Mouse (Mus musculus) testis, adult 2 months (tissue): ENCODE measurements around the gene Ggt1. TPM values are rescaled to one million over a fixed set of nuclear protein-coding genes. Genes with fewer than 3 reads are reported as not detected.
"Not testable (repeated sequence)": the region's sequence is repeated elsewhere in the genome, so short reads cannot be mapped to it uniquely, and the experiment has no call there.

Source experiments
- H3K27ac ChIP-seq: fragments of 200-500 bp; 2 replicates; pipeline ENCODE4 v1.5.1; 2012; ENCODE audit warnings: low read depth, low read length; ENCODE audit not compliant: control insufficient read depth, insufficient read depth
- H3K27me3 ChIP-seq: fragments of 200-500 bp; 2 replicates; pipeline ENCODE4 v1.6.1; 2012; ENCODE audit warnings: mild to moderate bottlenecking, low read length, moderate library complexity; ENCODE audit not compliant: control insufficient read depth, insufficient read depth
- H3K36me3 ChIP-seq: fragments of 200-500 bp; 2 replicates; pipeline ENCODE4 v1.6.1; 2012; ENCODE audit warnings: mild to moderate bottlenecking, low read length; ENCODE audit not compliant: control insufficient read depth, insufficient read depth
- H3K4me1 ChIP-seq: fragments of 200-500 bp; 2 replicates; pipeline ENCODE4 v1.6.1; 2012; ENCODE audit warnings: low read length; ENCODE audit not compliant: control insufficient read depth, insufficient read depth
- H3K4me3 ChIP-seq: fragments of 200-500 bp; 2 replicates; pipeline ENCODE4 v1.5.1; 2012; ENCODE audit warnings: low read depth, mild to moderate bottlenecking, low read length, moderate library complexity, mixed read lengths; ENCODE audit not compliant: control insufficient read depth
- CTCF ChIP-seq: fragments of 200-500 bp; IDR thresholded peaks from 2 replicates; pipeline ENCODE4 v1.5.1; 2012; ENCODE audit warnings: low read depth, mild to moderate bottlenecking, inconsistent platforms, low read length, moderate library complexity; ENCODE audit not compliant: control insufficient read depth, insufficient read depth, insufficient replicate concordance
- POLR2A ChIP-seq: fragments of 200-500 bp; IDR thresholded peaks from 2 replicates; pipeline ENCODE4 v1.6.1; 2012; ENCODE audit warnings: low read depth, mild to moderate bottlenecking, inconsistent platforms, low read length, moderate library complexity; ENCODE audit not compliant: control insufficient read depth
- polyA plus RNA-seq: library from polyadenylated mRNA; depleted of rRNA; stranded (reverse); fragments of >200 nt; gene quantifications from 2 replicates; pipeline ENCODE4 v1.2.3, GENCODE M21; 2012

Gene Ggt1
- polyA plus RNA-seq, 1 experiment: 1.6 TPM

GRCm38 (mm10) chr10:75565436-75565835 is 4.0 kb downstream of the Ggt1 start:
- Histone ChIP-seq H3K27me3 (no peaks in the 10 kb centered on the region), H3K36me3 (no peaks in the 10 kb centered on the region), H3K4me3 (no peak overlapping the region), H3K4me1 (no peaks in the 10 kb centered on the region; the same call in 1 of the 2 replicates), H3K27ac (no peak overlapping the region)
- TF ChIP-seq CTCF: no peak
- no peak for TF ChIP-seq POLR2A

- H3K27me3 ChIP-seq: no peaks in the 10 kb centered on the region
- no peak overlapping the region for H3K27ac ChIP-seq
- H3K4me3 ChIP-seq: no peak overlapping the region
- H3K4me1 ChIP-seq: no peaks in the 10 kb centered on the region
- H3K36me3 ChIP-seq: no peaks in the 10 kb centered on the region
- TF ChIP-seq POLR2A (no peak), CTCF (no peak)
Observed at GRCm38 (mm10) chr10:75565906-75566305, 4.5 kb downstream of the Ggt1 start.

GRCm38 (mm10) chr10:75566321-75566720 is 4.9 kb downstream of the Ggt1 start:
- Histone ChIP-seq H3K4me3 (no peak overlapping the region), H3K4me1 (no peaks in the 10 kb centered on the region), H3K36me3 (no peaks in the 10 kb centered on the region), H3K27me3 (no peaks in the 10 kb centered on the region), H3K27ac (no peak overlapping the region)
- no peak for TF ChIP-seq CTCF
- no peak for TF ChIP-seq POLR2A

DNA sequence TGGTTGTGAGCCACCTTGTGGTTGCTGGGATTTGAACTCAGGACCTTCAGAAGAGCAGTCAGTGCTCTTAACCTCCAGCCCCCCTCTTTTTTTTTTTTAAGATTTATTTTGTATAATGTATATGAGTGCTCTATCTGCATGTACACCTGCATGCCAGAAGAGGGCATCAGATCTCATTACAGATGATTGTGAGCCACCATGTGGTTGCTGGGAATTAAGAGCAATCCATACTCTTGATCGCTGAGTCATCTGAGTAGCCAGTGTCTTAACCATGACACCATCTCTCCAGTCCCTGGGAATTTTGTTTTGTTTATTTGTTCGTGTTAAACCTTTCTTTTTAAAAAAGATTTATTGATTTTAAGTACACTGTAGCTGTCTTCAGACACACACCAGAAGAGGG is 5.4 kb downstream of the Ggt1 start:
- H3K4me1 ChIP-seq: not testable (repeated sequence)

DNA sequence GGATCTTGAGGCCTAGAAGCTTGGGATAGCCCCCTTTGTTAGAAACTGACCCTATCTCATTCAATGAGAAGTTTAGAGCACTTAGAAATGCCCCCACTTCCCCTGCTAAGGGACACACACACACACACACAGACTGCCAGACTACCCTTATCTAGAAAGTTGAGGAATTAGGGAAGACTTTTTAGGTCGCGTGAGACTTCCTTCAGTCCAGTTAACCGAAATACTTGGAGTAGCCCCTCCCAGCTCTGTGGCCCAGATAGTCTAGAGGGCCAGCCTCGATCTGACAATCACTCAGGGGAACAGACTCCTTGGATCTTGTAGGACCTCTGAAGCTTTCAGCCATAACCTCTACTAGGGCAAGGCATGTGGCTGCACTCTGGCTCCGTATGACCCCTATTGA is 6.6 kb downstream of the Ggt1 start:
- Histone ChIP-seq H3K27me3 (no peaks in the 10 kb centered on the region), H3K36me3 (no peaks in the 10 kb centered on the region), H3K4me3 (no peak overlapping the region), H3K27ac (no peak overlapping the region), H3K4me1 (no peaks in the 10 kb centered on the region)
- TF ChIP-seq POLR2A (no peak), CTCF (no peak)

More for the DNA sequence above, 5.4 kb downstream of the Ggt1 start:
- not testable (repeated sequence) for H3K27ac ChIP-seq, H3K36me3 ChIP-seq, H3K4me3 ChIP-seq, H3K27me3 ChIP-seq

DNA sequence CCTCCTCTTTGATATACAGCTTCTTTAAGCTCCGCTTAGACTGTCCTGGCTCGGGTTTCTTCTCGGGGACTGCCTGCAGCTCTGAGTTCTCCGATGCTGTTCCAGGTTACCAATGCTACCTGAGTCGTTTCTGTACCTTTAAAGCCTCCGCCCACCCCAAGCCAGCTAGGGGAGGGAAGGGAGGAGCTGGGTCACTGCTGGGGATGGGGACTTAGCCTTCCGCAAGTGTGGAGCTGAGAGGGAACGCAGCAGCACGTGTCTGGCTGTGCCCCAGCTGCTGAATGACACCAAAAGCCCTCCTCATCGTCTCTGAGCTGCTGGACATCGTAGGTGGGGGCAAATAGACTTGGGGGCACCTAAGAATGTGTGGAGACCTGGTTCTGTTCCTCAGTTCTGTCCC is 7.0 kb downstream of the Ggt1 start:
- Histone ChIP-seq H3K27me3 (no peaks in the 10 kb centered on the region), H3K27ac (no peak overlapping the region), H3K36me3 (no peaks in the 10 kb centered on the region), H3K4me3 (no peak overlapping the region), H3K4me1 (no peaks in the 10 kb centered on the region)
- TF ChIP-seq CTCF (no peak), POLR2A (no peak)

GRCm38 (mm10) chr10:75568851-75569250 is 7.4 kb downstream of the Ggt1 start:
- TF ChIP-seq CTCF (no peak), POLR2A (no peak)
- Histone ChIP-seq H3K27ac (no peak overlapping the region), H3K4me1 (no peaks in the 10 kb centered on the region), H3K36me3 (no peaks in the 10 kb centered on the region), H3K27me3 (no peaks in the 10 kb centered on the region), H3K4me3 (no peak overlapping the region)

- H3K4me1 ChIP-seq: no peaks in the 10 kb centered on the region
- H3K36me3 ChIP-seq: no peaks in the 10 kb centered on the region
- H3K27ac ChIP-seq: no peak overlapping the region
- TF ChIP-seq POLR2A: no peak
- TF ChIP-seq CTCF: no peak
- H3K27me3 ChIP-seq: no peaks in the 10 kb centered on the region
- H3K4me3 ChIP-seq: no peak overlapping the region
Observed at GRCm38 (mm10) chr10:75570981-75571657, 9.7 kb downstream of the Ggt1 start.
